Mouse (Mus musculus) megakaryocyte, adult 5-6 weeks (primary cell): ENCODE measurements around the gene Cenpm. TPM values are rescaled to one million over a fixed set of nuclear protein-coding genes. Genes with fewer than 3 reads are reported as not detected.

ENCODE experiments used
- ATAC-seq: 2 replicates; pipeline ENCODE4 v1.8.0; 2016; ENCODE audit warnings: mild to moderate bottlenecking, inconsistent platforms; ENCODE audit not compliant: poor library complexity, severe bottlenecking
- total RNA-seq, 2 experiments: library from RNA; stranded (forward) in 1 of 2; stranded (reverse) in 1 of 2; fragments of 153-499, 151-499 nt in 1 of 2; fragments of 221-1000, 200-1000 nt in 1 of 2; gene quantifications; 2 replicates each; pipeline versions ENCODE4 v1.2.3 to v1.2.4; 2015 to 2017

The Cenpm gene
- total RNA-seq, 2 experiments from 2014 or later, result 19.5 to 32.9 TPM

GRCm38 (mm10) chr15:82216142-82216827, 28.3 kb downstream of the Cenpm start:
- ATAC-seq, result no peak

- no peak for ATAC-seq
These were observed 29.1 kb downstream of the Cenpm start for GRCm38 (mm10) chr15:82215332-82216046.

- no peak for ATAC-seq
These were observed 31.3 kb downstream of the Cenpm start for GRCm38 (mm10) chr15:82213222-82213621.

- no peak for ATAC-seq
These were observed 31.8 kb downstream of the Cenpm start, which contains the start of gene Shisa8 for GRCm38 (mm10) chr15:82212752-82213063. Shisa8 (minus strand) TSS chr15:82212815.

GRCm38 (mm10) chr15:82211911-82212751, 32.4 kb downstream of the Cenpm start:
- peak; percentile 12; the same call in 1 of the 2 replicates for ATAC-seq

- ATAC-seq, result no peak
These were observed 33.3 kb downstream of the Cenpm start for GRCm38 (mm10) chr15:82211281-82211680.

GRCm38 (mm10) chr15:82210801-82211200, 33.7 kb downstream of the Cenpm start:
- ATAC-seq, result no peak

GRCm38 (mm10) chr15:82209295-82210050, 35.1 kb downstream of the Cenpm start:
- no peak for ATAC-seq

- no peak for ATAC-seq
These were observed 36.2 kb downstream of the Cenpm start for GRCm38 (mm10) chr15:82208307-82208706.

- no peak for ATAC-seq
These were observed 36.9 kb downstream of the Cenpm start for GRCm38 (mm10) chr15:82207504-82208219.

- ATAC-seq, result no peak
These were observed 37.5 kb downstream of the Cenpm start for GRCm38 (mm10) chr15:82207105-82207459.

- no peak for ATAC-seq
These were observed 38.0 kb downstream of the Cenpm start for GRCm38 (mm10) chr15:82206365-82207104.

- no peak for ATAC-seq
These were observed 39.7 kb downstream of the Cenpm start for GRCm38 (mm10) chr15:82204680-82205371.

- no peak for ATAC-seq
These were observed 40.8 kb downstream of the Cenpm start for GRCm38 (mm10) chr15:82203611-82204351.

GRCm38 (mm10) chr15:82203090-82203489, 41.5 kb downstream of the Cenpm start:
- no peak for ATAC-seq

GRCm38 (mm10) chr15:82202086-82202485, 42.5 kb downstream of the Cenpm start:
- ATAC-seq, result no peak

- no peak for ATAC-seq
These were observed 45.0 kb downstream of the Cenpm start for GRCm38 (mm10) chr15:82199546-82199945.

GRCm38 (mm10) chr15:82198342-82198741, 46.2 kb downstream of the Cenpm start:
- peak; percentile 66 for ATAC-seq
